Mouse (Mus musculus) telencephalon, adult 2 months (tissue): ENCODE results near the gene Gsk3b.
"Not testable (repeated sequence)": the region's sequence is repeated elsewhere in the genome, so short reads cannot be mapped to it uniquely, and the experiment has no call there.

ENCODE experiments used
- DNase-seq: peaks from one replicate; pipeline ENCODE4 v3.0.0-alpha.2; 2011; ENCODE audit warnings: low read depth, low spot score

The Gsk3b gene

GRCm38 (mm10) chr16:38088629-38089446 lies at the start of gene Gsk3b:
TSS of gene Gsk3b (plus strand) at chr16:38089001.
- DNase-seq: peak; percentile 100

- DNase-seq: peak; percentile 32
Observed at GRCm38 (mm10) chr16:38042160-38042559, 46.6 kb upstream of the Gsk3b start.

- DNase-seq: peak; percentile 45
Observed at GRCm38 (mm10) chr16:38044551-38044950, 44.2 kb upstream of the Gsk3b start.

DNA sequence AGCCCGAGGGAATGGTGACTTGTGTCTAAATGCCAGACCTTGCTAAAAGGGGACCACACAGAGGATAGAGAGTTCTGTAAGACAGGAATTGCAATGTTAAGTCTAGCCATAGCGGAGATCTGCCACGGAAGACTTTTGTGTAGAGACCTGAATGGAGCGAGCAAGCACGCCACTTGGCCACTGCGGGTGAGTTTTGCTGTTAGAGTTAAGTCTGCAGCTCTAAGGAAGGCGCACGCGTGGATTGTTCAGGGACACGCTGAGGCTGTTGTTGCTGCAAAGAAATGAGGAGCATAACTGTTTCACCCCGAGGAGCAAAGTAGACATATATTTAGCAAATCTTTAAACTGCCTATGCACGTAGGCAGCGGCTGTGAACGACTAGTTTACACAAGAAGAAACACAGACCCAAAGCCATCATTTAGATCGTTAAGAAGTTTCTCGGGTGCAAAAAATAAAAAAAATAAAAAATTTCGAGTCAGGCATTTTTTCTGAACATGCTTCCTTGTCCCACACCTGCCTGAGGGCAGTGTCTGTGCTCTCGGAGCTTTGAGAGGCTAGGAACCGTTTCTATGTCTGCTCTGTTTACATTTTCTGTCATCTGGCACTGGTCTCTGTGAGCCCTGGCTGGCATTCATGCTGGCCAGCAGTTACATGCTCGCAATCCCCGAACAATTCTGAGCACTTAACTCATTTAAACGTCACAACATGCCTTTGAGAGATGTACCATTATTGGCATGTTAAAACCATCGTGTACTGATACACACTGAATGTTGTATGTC lies 40.8 kb upstream of the Gsk3b start:
- peak; percentile 10 for DNase-seq

GRCm38 (mm10) chr16:38057898-38058297 lies 30.9 kb upstream of the Gsk3b start:
- no peak for DNase-seq

DNA sequence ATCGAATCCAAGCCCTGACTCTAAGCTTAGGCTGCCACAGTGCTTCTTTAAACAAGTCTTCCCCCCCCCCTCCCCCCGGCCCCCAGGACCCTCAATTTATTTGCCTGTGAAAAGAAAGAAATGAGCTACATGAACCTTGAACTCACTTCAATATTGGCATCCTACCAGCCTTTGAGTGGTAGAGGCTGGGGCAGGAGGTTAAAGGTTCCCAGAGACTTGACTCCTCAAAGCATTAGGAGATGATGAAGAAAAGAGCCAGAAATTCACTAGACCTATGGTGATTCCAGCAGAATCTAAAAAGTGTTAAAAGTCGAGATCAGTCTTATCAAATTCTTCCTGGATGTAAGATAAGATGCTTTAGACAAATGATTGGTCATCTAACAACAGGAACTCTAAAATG lies 30.0 kb upstream of the Gsk3b start:
- DNase-seq: no peak

DNA sequence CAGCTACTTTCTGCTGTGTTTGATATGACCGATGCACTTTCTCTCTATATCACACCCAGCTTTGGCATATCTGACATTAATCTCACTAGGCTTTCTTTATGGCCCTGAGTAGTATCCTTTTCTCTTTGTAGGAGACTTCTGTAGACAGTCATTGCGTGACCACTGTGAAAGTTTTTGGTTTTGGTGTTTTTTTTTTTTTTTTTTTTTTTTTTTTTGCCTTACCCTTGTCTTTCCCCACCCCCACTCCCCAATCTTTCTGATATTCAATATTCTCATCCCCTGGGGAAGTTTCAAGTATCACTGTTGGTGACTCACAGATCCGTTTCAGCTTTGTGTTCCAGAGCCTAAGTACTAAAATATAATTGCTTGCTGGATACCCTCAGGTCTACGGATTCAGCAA lies 29.2 kb upstream of the Gsk3b start:
- no peak for DNase-seq

DNA sequence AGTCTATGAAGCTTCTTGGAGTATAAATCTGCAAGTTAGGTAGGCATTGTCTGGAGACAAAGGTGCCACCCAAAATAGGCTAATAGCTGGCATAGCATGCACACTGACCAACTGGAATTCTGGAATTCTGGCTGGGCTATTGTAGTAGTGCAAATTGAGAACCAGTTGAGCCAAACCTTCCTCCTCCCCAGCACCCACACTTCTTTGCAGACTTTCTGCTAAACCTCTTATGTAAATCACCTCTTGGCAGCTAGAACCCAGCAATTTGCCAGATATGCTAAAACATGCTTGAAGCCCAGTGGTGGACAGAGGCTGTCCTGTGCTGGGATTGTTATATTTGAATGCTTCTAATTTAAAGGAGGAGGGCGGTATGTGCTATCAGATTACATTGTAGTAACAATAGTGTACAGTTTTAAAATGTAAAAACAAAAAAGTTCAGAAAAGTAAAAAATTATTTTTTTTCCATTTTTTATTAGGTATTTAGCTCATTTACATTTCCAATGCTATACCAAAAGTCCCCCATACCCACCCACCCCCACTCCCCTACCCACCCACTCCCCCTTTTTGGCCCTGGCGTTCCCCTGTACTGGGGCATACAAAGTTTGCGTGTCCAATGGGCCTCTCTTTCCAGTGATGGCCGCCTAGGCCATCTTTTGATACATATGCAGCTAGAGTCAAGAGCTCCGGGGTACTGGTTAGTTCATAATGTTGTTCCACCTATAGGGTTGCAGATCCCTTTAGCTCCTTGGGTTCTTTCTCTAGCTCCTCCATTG lies 14.8 kb upstream of the Gsk3b start:
- not testable (repeated sequence) for DNase-seq

- DNase-seq: no peak
Observed at GRCm38 (mm10) chr16:38080201-38080600, 8.6 kb upstream of the Gsk3b start.

GRCm38 (mm10) chr16:38087231-38087630 lies 1.6 kb upstream of the Gsk3b start:
- no peak for DNase-seq

DNA sequence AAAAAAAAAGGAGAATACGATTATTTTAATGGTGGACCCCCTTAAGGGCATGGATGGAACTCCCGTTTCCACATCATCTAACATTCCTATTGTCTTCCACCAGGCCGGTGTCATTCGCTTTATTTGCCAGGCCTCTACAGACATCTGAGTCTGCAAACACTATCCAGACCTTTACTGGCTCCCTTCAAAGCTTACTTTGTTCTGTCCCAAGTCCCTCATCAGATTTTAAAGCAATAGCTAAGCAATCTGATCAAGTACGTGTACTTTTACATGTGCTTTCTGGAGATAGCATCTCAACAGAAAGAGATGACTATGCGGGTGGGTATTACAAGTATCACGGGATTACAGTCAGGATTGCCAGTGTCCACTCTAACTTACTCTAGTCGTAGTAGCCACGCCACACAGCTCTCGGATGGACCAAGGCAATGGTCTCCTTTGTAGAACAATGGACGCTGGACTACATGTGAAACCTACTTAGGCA lies 1.1 kb upstream of the Gsk3b start:
- DNase-seq: no peak

GRCm38 (mm10) chr16:38088126-38088628 lies 624 bp upstream of the Gsk3b start:
- DNase-seq: peak; percentile 24

- peak; percentile 47 for DNase-seq
Observed at GRCm38 (mm10) chr16:38089447-38090170, 808 bp downstream of the Gsk3b start.

GRCm38 (mm10) chr16:38090341-38091005 lies 1.7 kb downstream of the Gsk3b start:
- no peak for DNase-seq

DNA sequence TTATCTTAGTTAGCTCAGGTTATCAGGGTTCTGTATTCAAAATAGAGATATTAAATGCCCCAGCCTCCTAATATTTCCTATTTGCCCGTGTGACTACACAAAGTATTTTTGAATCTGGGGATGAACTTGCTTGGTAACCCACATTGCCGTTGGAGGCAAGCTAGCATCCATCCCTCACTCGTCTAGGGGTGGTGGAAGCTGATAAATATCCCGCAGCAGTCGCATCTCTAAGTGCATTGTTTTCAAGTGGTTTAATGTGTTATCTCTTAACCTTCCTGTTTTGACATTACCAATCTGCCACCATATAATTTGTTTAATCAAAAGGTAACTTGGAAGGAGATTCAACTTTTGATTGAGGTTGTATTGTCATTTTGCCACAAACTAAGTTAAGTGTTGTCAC lies 2.2 kb downstream of the Gsk3b start:
- DNase-seq: no peak

- no peak for DNase-seq
Observed at GRCm38 (mm10) chr16:38091706-38092105, 2.9 kb downstream of the Gsk3b start.

GRCm38 (mm10) chr16:38092598-38092997 lies 3.8 kb downstream of the Gsk3b start:
- DNase-seq: no peak

GRCm38 (mm10) chr16:38095181-38095851 lies 6.5 kb downstream of the Gsk3b start:
- no peak for DNase-seq

- no peak for DNase-seq
Observed at GRCm38 (mm10) chr16:38097521-38097920, 8.7 kb downstream of the Gsk3b start.

DNA sequence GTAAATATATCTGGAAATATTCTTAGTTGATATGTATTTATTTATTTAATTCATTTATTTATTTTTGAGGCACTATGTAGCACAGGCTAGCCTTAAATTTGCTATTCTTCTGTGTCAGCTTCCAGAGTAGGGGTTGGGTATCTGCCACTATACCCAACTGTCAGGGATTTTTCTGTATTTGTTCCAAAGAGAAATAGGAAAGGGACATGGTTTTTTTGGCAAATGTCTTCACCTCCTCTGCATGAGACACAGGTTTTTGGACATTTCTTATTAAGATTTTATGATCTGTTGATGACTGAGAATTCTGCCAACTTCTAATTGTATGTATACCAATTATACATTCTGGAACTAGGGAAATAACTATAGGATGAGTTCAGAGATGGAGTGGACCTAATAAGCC lies 10.5 kb downstream of the Gsk3b start:
- DNase-seq: no peak
